Mouse (Mus musculus) layer of hippocampus, postnatal 25 days (tissue): ENCODE data around the gene Fgfrl1. TPM values are rescaled to one million over a fixed set of nuclear protein-coding genes. Genes with fewer than 3 reads are reported as not detected.
"Not testable (repeated sequence)": the region's sequence is repeated elsewhere in the genome, so short reads cannot be mapped to it uniquely, and the experiment has no call there.

Experiments
- DNase-seq, 2 experiments: peaks; one replicate each; pipeline ENCODE4 v3.0.0; 2022; ENCODE audit warnings: mixed read lengths in 2 of 2, low spot score in 1 of 2; ENCODE audit errors: extremely low spot score in 1 of 2
- total RNA-seq, 2 experiments: library from RNA; stranded (reverse); gene quantifications; 2 replicates each; pipeline ENCODE4 v1.2.3; 2021

Gene Fgfrl1
- total RNA-seq, 2 experiments from 2014 or later, result 23.5 to 31.4 TPM

GRCm38 (mm10) chr5:108742596-108742995, 50.4 kb downstream of the Fgfrl1 start:
- DNase-seq, result no peak

GRCm38 (mm10) chr5:108743856-108744255, 51.7 kb downstream of the Fgfrl1 start:
- no peak for DNase-seq

GRCm38 (mm10) chr5:108744629-108745028, 52.4 kb downstream of the Fgfrl1 start:
- DNase-seq, result no peak

- DNase-seq, result no peak
Measured at GRCm38 (mm10) chr5:108750328-108751210, 58.4 kb downstream of the Fgfrl1 start.

- not testable (repeated sequence) for DNase-seq
Measured at GRCm38 (mm10) chr5:108751258-108751657, 59.1 kb downstream of the Fgfrl1 start.

Other genes with a start within 250 kb of the Fgfrl1 start
- gene Mfsd7a, start 243.5 kb upstream of the Fgfrl1 start, total RNA-seq, result 1 to 10 TPM in 1 of 2 experiments, under 1 TPM in 1; 0.56 to 1.0 TPM
- 10 to 100 TPM; 48.3 to 53.4 TPM for gene Pcgf3, start 231.2 kb upstream of the Fgfrl1 start, total RNA-seq
- gene Cplx1, start 142.4 kb upstream of the Fgfrl1 start, total RNA-seq, result 100 to 1,000 TPM; 519 to 570 TPM
- 100 to 1,000 TPM in 1 of 2 experiments, 10 to 100 TPM in 1; 95.7 to 103 TPM for gene Gak, start 62.6 kb upstream of the Fgfrl1 start, total RNA-seq
- 10 to 100 TPM; 39.6 to 47.4 TPM for gene Tmem175, start 62.6 kb upstream of the Fgfrl1 start, total RNA-seq
- 10 to 100 TPM; 10.4 to 19.6 TPM for gene Idua, start 32.1 kb upstream of the Fgfrl1 start, total RNA-seq
- 10 to 100 TPM; 44.5 to 54.9 TPM for gene Dgkq, start 22.7 kb upstream of the Fgfrl1 start, total RNA-seq
- 1 to 10 TPM; 1.2 to 1.6 TPM for gene Slc26a1, start 16.8 kb upstream of the Fgfrl1 start, total RNA-seq
- not detected for gene Rnf212, start 82.6 kb downstream of the Fgfrl1 start, total RNA-seq
- not detected for gene Tmed11, start 103.0 kb downstream of the Fgfrl1 start, total RNA-seq
- gene Vmn2r8, start 116.5 kb downstream of the Fgfrl1 start, total RNA-seq, result not detected
- not detected for gene Vmn2r9, start 160.2 kb downstream of the Fgfrl1 start, total RNA-seq